Mouse (Mus musculus) thymus, adult 2 months (tissue): ENCODE results near the gene Wnt2b.

ENCODE experiments used
- CTCF ChIP-seq: fragments of 200-500 bp; IDR thresholded peaks from 2 replicates; pipeline ENCODE4 v1.5.1; 2012; ENCODE audit warnings: mild to moderate bottlenecking, control low read depth, low read length, moderate library complexity, borderline replicate concordance; ENCODE audit not compliant: control insufficient read depth, poor library complexity, insufficient read depth; ENCODE audit errors: extremely low read depth
- POLR2A ChIP-seq: fragments of 200-500 bp; IDR thresholded peaks from 2 replicates; pipeline ENCODE4 v1.6.1; 2012; ENCODE audit warnings: mild to moderate bottlenecking, low read length, control low read depth, moderate library complexity; ENCODE audit not compliant: control insufficient read depth, poor library complexity, insufficient read depth; ENCODE audit errors: extremely low read depth

DNA sequence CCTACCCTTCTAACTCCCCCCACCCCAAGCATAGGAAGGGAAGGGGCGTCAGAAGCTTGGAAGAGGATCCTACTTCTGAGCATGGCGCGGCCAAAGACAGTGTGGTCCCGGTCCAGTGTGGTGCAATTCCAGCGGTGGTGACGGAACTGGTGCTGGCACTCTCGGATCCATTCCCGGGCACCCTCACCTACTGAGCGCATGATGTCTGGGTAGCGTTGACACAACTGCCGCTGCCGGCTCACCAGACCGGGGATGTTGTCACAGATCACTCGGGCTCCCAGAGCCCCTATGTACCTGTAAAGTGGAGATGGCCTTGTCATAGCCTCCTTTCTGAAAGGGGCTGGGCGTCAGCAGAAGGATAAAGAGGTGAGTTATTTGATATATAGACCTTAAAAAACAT is 7.2 kb downstream of the Wnt2b start:
- TF ChIP-seq CTCF (no peak), POLR2A (no peak)
